Mouse (Mus musculus): ENCODE data around the gene Aco1. TPM values are rescaled to one million over a fixed set of nuclear protein-coding genes. Genes with fewer than 3 reads are reported as not detected.

The Aco1 gene
- polyA plus RNA-seq, 1 experiment, result 35.5 TPM

GRCm38 (mm10) chr4:40227886-40228285 lies 85.0 kb downstream of the Aco1 start:
- TF ChIP-seq POLR2A (IDR thresholded peaks at IDR 0.05; ENCODE audit: insufficient read length, low read depth) (no peak), CEBPB (IDR thresholded peaks at IDR 0.05; ENCODE audit: insufficient read depth, poor library complexity, severe bottlenecking) (no peak), POLR2AphosphoS2 (IDR thresholded peaks at IDR 0.05; ENCODE audit: insufficient read length, low read depth) (no peak), USF1 (IDR thresholded peaks at IDR 0.05; ENCODE audit: low read depth) (no peak), TCF3 (IDR thresholded peaks at IDR 0.05; ENCODE audit: insufficient read length, low read depth) (no peak), E2F4 (IDR thresholded peaks at IDR 0.05; ENCODE audit: insufficient read depth) (no peak), MAX (IDR thresholded peaks at IDR 0.05; ENCODE audit: low read depth) (no peak), MYOG (IDR thresholded peaks at IDR 0.05; ENCODE audit: control insufficient read depth in 1 of 3, insufficient read depth in 1 of 3, insufficient read length in 2 of 3, low read depth in 2 of 3) (no peak), REST (IDR thresholded peaks at IDR 0.05; ENCODE audit: insufficient read depth, insufficient read length) (no peak), MYOD1 (IDR thresholded peaks at IDR 0.05; ENCODE audit: control insufficient read depth in 1 of 3, insufficient read length in 2 of 3, low read depth in 2 of 3) (no peak), TCF12 (IDR thresholded peaks at IDR 0.05; ENCODE audit: insufficient read depth, poor library complexity, severe bottlenecking) (no peak), SRF (IDR thresholded peaks at IDR 0.05; ENCODE audit: control insufficient read depth, insufficient read length, low read depth) (no peak)
- Histone ChIP-seq H3K4me2 (ENCODE audit: low read depth) (no peak overlapping the region), H3K79me2 (ENCODE audit: control insufficient read depth, insufficient read depth) (no peaks in the 10 kb centered on the region), H3K4me3 (no peak overlapping the region), H3K27me3 (ENCODE audit: control insufficient read depth, insufficient read depth, insufficient read length) (no peaks in the 10 kb centered on the region), H3ac (ENCODE audit: control insufficient read depth, insufficient read length) (no peak overlapping the region), H3K36me3 (ENCODE audit: control insufficient read depth, insufficient read depth) (no peaks in the 10 kb centered on the region)

GRCm38 (mm10) chr4:40229723-40230122 lies 86.8 kb downstream of the Aco1 start:
- H3K79me2 ChIP-seq (ENCODE audit: control insufficient read depth, insufficient read depth), result no peaks in the 10 kb centered on the region
- TF ChIP-seq SRF (IDR thresholded peaks at IDR 0.05; ENCODE audit: control insufficient read depth, insufficient read length, low read depth), result no peak
- H3K27me3 ChIP-seq (ENCODE audit: control insufficient read depth, insufficient read depth, insufficient read length), result no peaks in the 10 kb centered on the region
- H3K4me3 ChIP-seq, result no peak overlapping the region
- no peaks in the 10 kb centered on the region for H3K36me3 ChIP-seq (ENCODE audit: control insufficient read depth, insufficient read depth)
- no peak overlapping the region for H3ac ChIP-seq (ENCODE audit: control insufficient read depth, insufficient read length)
- H3K4me2 ChIP-seq (ENCODE audit: low read depth), result no peak overlapping the region

DNA sequence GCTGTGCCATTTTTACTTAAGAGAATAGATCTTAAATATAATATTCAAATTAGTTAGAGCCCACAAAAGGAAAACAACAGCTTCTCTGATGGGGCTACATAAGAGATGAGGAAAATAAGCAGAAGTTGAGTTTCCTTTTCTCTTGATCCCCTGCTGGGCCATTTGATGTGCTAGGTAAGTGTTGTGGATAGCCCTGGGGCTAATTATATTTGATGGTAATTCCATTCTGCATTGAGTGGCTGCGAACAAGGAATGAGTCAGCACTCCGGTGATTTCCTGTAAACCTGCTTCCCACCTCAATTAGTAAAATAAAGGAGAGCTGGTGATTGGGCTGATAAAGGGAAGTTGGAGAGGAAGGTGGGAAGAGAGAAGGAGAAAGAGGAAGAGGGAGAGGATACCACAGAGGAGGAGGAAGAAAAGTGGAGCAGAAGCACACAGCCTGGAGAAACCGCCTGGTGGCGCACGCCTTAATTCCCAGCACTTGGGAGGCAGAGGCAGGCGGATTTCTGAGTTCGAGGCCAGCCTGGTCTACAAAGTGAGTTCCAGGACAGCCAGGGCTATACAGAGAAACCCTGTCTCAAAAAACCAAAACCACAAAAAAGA lies 90.3 kb downstream of the Aco1 start:
- Histone ChIP-seq H3ac (ENCODE audit: control insufficient read depth, insufficient read length) (no peak overlapping the region), H3K27me3 (ENCODE audit: control insufficient read depth, insufficient read depth, insufficient read length) (no peaks in the 10 kb centered on the region), H3K4me2 (ENCODE audit: low read depth) (no peak overlapping the region), H3K36me3 (ENCODE audit: control insufficient read depth, insufficient read depth) (no peaks in the 10 kb centered on the region), H3K4me3 (no peak overlapping the region), H3K79me2 (ENCODE audit: control insufficient read depth, insufficient read depth) (no peaks in the 10 kb centered on the region)
- TF ChIP-seq MYOD1 (IDR thresholded peaks at IDR 0.05; ENCODE audit: control insufficient read depth in 1 of 3, insufficient read length in 2 of 3, low read depth in 2 of 3) (no peak), MAX (IDR thresholded peaks at IDR 0.05; ENCODE audit: low read depth) (no peak), USF1 (IDR thresholded peaks at IDR 0.05; ENCODE audit: low read depth) (no peak), TCF3 (IDR thresholded peaks at IDR 0.05; ENCODE audit: insufficient read length, low read depth) (no peak), CEBPB (IDR thresholded peaks at IDR 0.05; ENCODE audit: insufficient read depth, poor library complexity, severe bottlenecking) (no peak), REST (IDR thresholded peaks at IDR 0.05; ENCODE audit: insufficient read depth, insufficient read length) (no peak), POLR2AphosphoS2 (IDR thresholded peaks at IDR 0.05; ENCODE audit: insufficient read length, low read depth) (no peak), SRF (IDR thresholded peaks at IDR 0.05; ENCODE audit: control insufficient read depth, insufficient read length, low read depth) (no peak), POLR2A (IDR thresholded peaks at IDR 0.05; ENCODE audit: insufficient read length, low read depth) (no peak), TCF12 (IDR thresholded peaks at IDR 0.05; ENCODE audit: insufficient read depth, poor library complexity, severe bottlenecking) (no peak), E2F4 (IDR thresholded peaks at IDR 0.05; ENCODE audit: insufficient read depth) (no peak)

- Histone ChIP-seq H3K79me2 (ENCODE audit: control insufficient read depth, insufficient read depth) (no peaks in the 10 kb centered on the region), H3K4me2 (ENCODE audit: low read depth) (no peak overlapping the region), H3ac (ENCODE audit: control insufficient read depth, insufficient read length) (no peak overlapping the region), H3K4me3 (no peak overlapping the region), H3K27me3 (ENCODE audit: control insufficient read depth, insufficient read depth, insufficient read length) (no peaks in the 10 kb centered on the region), H3K36me3 (ENCODE audit: control insufficient read depth, insufficient read depth) (no peaks in the 10 kb centered on the region)
- TF ChIP-seq TCF3 (IDR thresholded peaks at IDR 0.05; ENCODE audit: insufficient read length, low read depth) (no peak), MYOG (IDR thresholded peaks at IDR 0.05; ENCODE audit: control insufficient read depth in 1 of 3, insufficient read depth in 1 of 3, insufficient read length in 2 of 3, low read depth in 2 of 3) (no peak), E2F4 (IDR thresholded peaks at IDR 0.05; ENCODE audit: insufficient read depth) (no peak), CEBPB (IDR thresholded peaks at IDR 0.05; ENCODE audit: insufficient read depth, poor library complexity, severe bottlenecking) (no peak), MAX (IDR thresholded peaks at IDR 0.05; ENCODE audit: low read depth) (no peak), USF1 (IDR thresholded peaks at IDR 0.05; ENCODE audit: low read depth) (no peak), REST (IDR thresholded peaks at IDR 0.05; ENCODE audit: insufficient read depth, insufficient read length) (no peak), POLR2A (IDR thresholded peaks at IDR 0.05; ENCODE audit: insufficient read length, low read depth) (no peak), MYOD1 (IDR thresholded peaks at IDR 0.05; ENCODE audit: control insufficient read depth in 1 of 3, insufficient read length in 2 of 3, low read depth in 2 of 3) (no peak), POLR2AphosphoS2 (IDR thresholded peaks at IDR 0.05; ENCODE audit: insufficient read length, low read depth) (no peak), SRF (IDR thresholded peaks at IDR 0.05; ENCODE audit: control insufficient read depth, insufficient read length, low read depth) (no peak), TCF12 (IDR thresholded peaks at IDR 0.05; ENCODE audit: insufficient read depth, poor library complexity, severe bottlenecking) (no peak)
Observed at GRCm38 (mm10) chr4:40234256-40234655, 91.4 kb downstream of the Aco1 start.

DNA sequence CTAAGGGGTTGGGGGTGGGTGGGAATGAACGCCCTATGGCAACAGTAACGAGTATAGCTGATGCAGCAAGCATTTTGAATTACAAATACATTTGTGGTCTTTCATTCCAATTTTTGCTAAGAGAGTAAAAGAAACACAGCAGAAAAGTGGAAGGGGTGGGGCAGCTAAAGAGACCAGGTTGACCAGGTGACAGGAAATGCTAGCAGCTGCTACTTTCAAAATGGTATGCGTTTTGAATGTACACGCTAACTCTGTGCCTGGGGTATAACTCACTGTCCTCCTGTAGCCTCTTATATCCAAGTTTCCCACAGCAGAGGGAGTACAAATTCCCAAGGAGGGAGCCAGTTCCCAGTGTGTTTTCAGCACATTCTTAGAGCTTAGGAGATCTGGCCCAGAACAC lies 93.9 kb downstream of the Aco1 start:
- Histone ChIP-seq H3K27me3 (ENCODE audit: control insufficient read depth, insufficient read depth, insufficient read length) (no peaks in the 10 kb centered on the region), H3K4me2 (ENCODE audit: low read depth) (no peak overlapping the region), H3K79me2 (ENCODE audit: control insufficient read depth, insufficient read depth) (no peaks in the 10 kb centered on the region), H3K36me3 (ENCODE audit: control insufficient read depth, insufficient read depth) (no peaks in the 10 kb centered on the region), H3ac (ENCODE audit: control insufficient read depth, insufficient read length) (no peak overlapping the region), H3K4me3 (no peak overlapping the region)
- TF ChIP-seq POLR2A (IDR thresholded peaks at IDR 0.05; ENCODE audit: insufficient read length, low read depth), result no peak
- TF ChIP-seq MYOG (IDR thresholded peaks at IDR 0.05; ENCODE audit: control insufficient read depth in 1 of 3, insufficient read depth in 1 of 3, insufficient read length in 2 of 3, low read depth in 2 of 3), result no peak
- no peak for TF ChIP-seq E2F4 (IDR thresholded peaks at IDR 0.05; ENCODE audit: insufficient read depth)
- no peak for TF ChIP-seq TCF12 (IDR thresholded peaks at IDR 0.05; ENCODE audit: insufficient read depth, poor library complexity, severe bottlenecking)
- TF ChIP-seq CEBPB (IDR thresholded peaks at IDR 0.05; ENCODE audit: insufficient read depth, poor library complexity, severe bottlenecking), result no peak
